Mouse (Mus musculus): ENCODE measurements at regions not wholly inside any gene's neighbourhood (a gene's known extent, or its start where the extent isn't known, plus 50 kb on each side); places are given as distances from the start of the nearest gene placed in this dataset.
"Not testable (repeated sequence)": the region's sequence is repeated elsewhere in the genome, so short reads cannot be mapped to it uniquely, and the experiment has no call there.

DNA sequence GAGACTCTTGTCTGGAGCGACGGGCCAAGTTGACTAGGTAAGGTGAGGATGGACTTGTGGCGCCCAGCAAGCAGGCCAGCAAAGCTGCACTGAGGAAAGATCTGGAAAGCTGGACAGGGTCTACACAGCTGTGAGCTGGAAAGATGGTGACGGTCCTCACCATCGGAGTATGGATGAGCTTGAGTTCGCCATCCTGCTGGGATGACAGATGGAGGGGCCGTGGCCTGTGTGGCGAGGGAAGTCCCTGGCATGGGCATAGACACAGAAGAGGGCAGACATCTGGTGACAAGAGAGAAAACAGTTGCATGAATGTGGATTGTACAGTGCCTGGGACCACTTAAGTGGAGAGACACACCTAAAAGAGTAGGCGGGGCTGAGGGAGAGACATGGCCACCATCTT lies 57.6 kb downstream of the Tmem270 start:
- no peak overlapping the region for H3K27ac ChIP-seq (ENCODE audit: insufficient read depth, low read length)
- H3K4me3 ChIP-seq (ENCODE audit: insufficient read depth, low read length) = no peak overlapping the region
- no peaks in the 10 kb centered on the region for H3K4me1 ChIP-seq (ENCODE audit: control insufficient read depth, insufficient read depth, low read length)
- TF ChIP-seq POLR2A (IDR thresholded peaks at IDR 0.05; ENCODE audit: extremely low read depth, insufficient read depth, low read length) (no peak), CTCF (IDR thresholded peaks at IDR 0.05; ENCODE audit: extremely low read depth, insufficient read depth, low read length) (no peak)

DNA sequence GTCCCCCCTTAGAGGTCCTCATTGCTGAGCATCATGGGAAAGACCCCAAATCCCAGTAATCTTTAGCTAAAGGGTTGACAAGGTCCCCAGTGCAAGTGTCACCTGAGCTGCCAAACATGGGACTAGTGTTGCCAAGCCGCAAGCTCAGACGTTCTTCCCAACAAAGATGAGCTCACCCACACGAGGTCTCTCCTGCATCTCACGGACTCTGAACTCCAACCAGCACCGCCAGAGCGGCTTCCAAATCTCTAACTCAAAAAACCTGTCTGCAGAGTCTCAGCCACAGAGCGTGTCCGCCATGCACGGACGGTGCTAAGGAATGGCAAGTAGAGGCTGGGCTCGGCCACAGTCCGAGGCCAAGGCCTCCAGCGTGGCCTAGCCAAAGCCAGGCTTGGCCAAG lies 58.0 kb downstream of the Tmem270 start:
- Histone ChIP-seq H3K4me1 (ENCODE audit: control insufficient read depth, insufficient read depth, low read length) (no peaks in the 10 kb centered on the region), H3K4me3 (ENCODE audit: insufficient read depth, low read length) (no peak overlapping the region), H3K27ac (ENCODE audit: insufficient read depth, low read length) (no peak overlapping the region)
- TF ChIP-seq CTCF (IDR thresholded peaks at IDR 0.05; ENCODE audit: extremely low read depth, insufficient read depth, low read length) (no peak), POLR2A (IDR thresholded peaks at IDR 0.05; ENCODE audit: extremely low read depth, insufficient read depth, low read length) (no peak)

DNA sequence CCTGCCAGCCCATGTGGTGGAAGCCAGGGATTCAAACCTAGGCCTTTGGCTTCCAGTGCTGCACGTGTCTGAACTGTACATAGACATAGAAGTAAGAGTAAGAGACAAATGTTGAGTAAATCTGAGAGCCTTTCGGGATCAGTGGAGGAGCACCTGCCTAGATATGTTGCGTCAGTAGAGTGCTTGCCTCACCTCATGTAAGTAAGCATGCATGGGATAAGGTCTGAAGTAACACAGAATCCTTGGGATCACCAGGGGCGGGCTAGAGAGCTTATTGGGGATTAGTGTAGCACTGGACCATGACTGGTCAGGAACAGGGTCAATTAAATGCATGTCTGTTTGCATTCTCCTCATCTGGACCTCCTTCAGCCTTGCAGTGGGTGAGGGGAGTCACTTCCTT lies 61.1 kb downstream of the Tmem270 start:
- H3K27ac ChIP-seq (ENCODE audit: insufficient read depth, low read length) = no peak overlapping the region

DNA sequence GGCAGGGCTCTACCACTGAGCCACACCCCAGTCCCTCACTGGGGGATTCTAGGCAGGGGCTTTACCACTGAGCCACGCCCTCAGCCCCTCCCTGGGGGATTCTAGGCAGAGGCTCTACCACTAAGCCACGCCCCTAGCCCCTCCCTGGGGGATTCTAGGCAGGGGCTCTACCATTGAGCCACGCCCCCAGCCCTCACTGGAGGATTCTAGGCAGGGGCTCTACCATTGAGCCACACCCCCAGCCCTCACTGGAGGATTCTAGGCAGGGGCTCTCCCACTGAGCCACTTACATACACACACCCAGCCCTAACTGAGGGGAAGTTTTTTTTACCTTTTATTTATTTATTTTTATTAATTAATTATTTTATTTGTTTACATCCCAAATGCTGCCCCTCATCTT lies 62.3 kb downstream of the Tmem270 start:
- H3K27ac ChIP-seq (ENCODE audit: insufficient read depth, low read length); H3K4me3 ChIP-seq (ENCODE audit: insufficient read depth, low read length); H3K4me1 ChIP-seq (ENCODE audit: control insufficient read depth, insufficient read depth, low read length): not testable (repeated sequence)

More for the DNA sequence above, 61.1 kb downstream of the Tmem270 start:
- TF ChIP-seq POLR2A (IDR thresholded peaks at IDR 0.05; ENCODE audit: extremely low read depth, insufficient read depth, low read length) (no peak), CTCF (IDR thresholded peaks at IDR 0.05; ENCODE audit: extremely low read depth, insufficient read depth, low read length) (no peak)
- H3K4me3 ChIP-seq (ENCODE audit: insufficient read depth, low read length) = no peak overlapping the region
- no peaks in the 10 kb centered on the region for H3K4me1 ChIP-seq (ENCODE audit: control insufficient read depth, insufficient read depth, low read length)

DNA sequence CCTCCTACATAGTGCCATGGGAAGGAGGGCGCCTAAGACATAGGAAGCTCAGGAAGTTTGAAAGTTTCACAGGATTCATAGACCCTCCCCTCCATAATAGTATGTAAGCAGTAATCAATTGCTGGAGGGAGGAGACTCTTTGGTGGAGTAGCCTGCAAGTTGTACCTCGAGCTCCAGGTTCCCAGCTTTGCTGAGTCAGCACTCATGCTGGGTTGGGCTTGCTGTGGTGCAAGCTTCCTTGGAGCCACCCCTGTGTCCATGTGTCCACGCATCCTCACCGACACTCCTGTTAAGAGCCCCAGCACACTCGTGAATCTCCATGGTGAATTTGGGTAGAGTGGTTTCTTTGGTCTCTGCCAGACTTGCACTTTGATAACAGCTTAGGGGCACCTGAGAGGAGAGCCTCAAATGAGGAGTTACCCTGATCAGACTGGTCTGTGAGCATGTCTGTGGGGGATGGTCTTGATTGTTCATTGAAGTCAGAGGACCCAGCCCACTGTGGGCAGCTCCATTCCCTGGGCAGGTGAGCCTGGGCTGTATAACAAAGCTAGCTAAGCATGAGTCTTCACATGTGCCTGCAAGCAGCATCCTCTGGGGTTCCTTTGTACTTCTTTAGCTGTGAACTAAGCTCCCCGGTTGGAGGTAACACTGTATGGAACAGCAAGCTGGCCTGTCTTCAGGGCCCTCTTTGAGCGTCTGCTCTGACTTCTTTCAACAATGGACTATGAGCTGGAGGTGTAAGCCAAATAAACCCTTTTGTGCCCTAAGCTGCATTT lies 65.1 kb downstream of the Tmem270 start:
- Histone ChIP-seq H3K4me3 (ENCODE audit: insufficient read depth, low read length) (no peak overlapping the region), H3K27ac (ENCODE audit: insufficient read depth, low read length) (no peak overlapping the region), H3K4me1 (ENCODE audit: control insufficient read depth, insufficient read depth, low read length) (no peaks in the 10 kb centered on the region)
- TF ChIP-seq POLR2A (IDR thresholded peaks at IDR 0.05; ENCODE audit: extremely low read depth, insufficient read depth, low read length) (no peak), CTCF (IDR thresholded peaks at IDR 0.05; ENCODE audit: extremely low read depth, insufficient read depth, low read length) (no peak)

DNA sequence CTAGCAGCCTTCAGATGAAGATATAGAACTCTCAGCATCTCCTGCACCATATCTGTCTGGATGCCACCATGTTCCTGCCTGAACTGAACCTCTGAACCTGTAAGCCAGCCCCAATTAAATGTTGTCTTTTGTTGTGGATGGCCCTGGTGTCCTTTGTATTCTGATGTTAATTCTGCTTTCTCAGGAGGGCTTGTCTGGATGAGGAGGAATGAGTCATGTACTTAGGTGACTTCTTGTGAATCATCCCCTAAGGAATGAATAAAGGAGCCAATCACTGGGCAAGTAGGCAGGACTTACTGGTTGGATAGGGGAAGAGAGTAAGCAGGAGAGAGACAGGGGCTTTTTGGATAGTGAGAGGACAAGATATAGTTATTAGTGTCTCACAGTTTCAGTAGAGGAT lies 70.0 kb downstream of the Tmem270 start:
- no peak overlapping the region for H3K4me3 ChIP-seq (ENCODE audit: insufficient read depth, low read length)
- no peak for TF ChIP-seq CTCF (IDR thresholded peaks at IDR 0.05; ENCODE audit: extremely low read depth, insufficient read depth, low read length)
- no peak for TF ChIP-seq POLR2A (IDR thresholded peaks at IDR 0.05; ENCODE audit: extremely low read depth, insufficient read depth, low read length)
- H3K27ac ChIP-seq (ENCODE audit: insufficient read depth, low read length) = no peak overlapping the region
- no peaks in the 10 kb centered on the region for H3K4me1 ChIP-seq (ENCODE audit: control insufficient read depth, insufficient read depth, low read length)

DNA sequence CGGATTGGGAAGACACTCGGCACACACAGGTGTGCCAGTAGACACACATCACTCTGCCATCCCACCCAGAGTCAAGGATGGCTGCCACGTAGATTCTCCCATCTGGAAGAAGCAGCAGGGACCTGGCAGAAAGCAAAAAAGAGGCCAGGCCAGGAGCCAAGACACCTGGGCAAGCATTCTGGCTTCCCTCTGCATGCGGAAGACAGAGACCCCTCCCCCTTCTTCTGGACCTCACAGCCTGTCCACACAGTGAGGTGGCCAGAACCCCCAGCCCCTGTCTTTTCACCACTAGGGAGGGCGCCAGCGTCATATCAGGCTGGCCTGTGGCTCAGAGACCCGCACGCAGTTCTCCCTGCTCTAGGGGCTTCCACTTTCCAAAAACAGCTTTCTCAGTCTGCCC lies 73.6 kb downstream of the Tmem270 start:
- Histone ChIP-seq H3K4me3 (ENCODE audit: insufficient read depth, low read length) (no peak overlapping the region), H3K4me1 (ENCODE audit: control insufficient read depth, insufficient read depth, low read length) (no peaks in the 10 kb centered on the region), H3K27ac (ENCODE audit: insufficient read depth, low read length) (no peak overlapping the region)

DNA sequence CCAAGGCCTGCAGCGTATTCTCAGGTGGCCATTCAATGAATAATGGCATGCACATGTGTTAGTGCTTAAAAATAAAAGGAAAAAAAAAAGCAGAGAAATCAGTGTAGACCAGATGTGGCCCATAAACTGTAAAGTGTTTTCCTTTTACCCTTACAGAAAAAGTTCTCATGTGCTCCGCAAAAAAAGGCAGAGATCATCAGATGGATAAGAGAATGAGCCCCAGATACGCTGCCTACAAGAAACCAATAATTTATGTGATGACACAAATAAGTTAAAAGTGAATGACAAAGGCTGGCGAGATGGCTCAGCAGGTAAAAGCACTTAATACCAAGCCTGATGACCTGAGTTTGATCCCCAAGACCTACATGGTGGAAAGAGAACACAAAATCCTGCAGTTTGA lies 70.5 kb upstream of the Eln start:
- Histone ChIP-seq H3K4me3 (ENCODE audit: insufficient read depth, low read length) (no peak overlapping the region), H3K4me1 (ENCODE audit: control insufficient read depth, insufficient read depth, low read length) (no peaks in the 10 kb centered on the region), H3K27ac (ENCODE audit: insufficient read depth, low read length) (no peak overlapping the region)
- TF ChIP-seq CTCF (IDR thresholded peaks at IDR 0.05; ENCODE audit: extremely low read depth, insufficient read depth, low read length) (no peak), POLR2A (IDR thresholded peaks at IDR 0.05; ENCODE audit: extremely low read depth, insufficient read depth, low read length) (no peak)

More for the DNA sequence above, 73.6 kb downstream of the Tmem270 start:
- TF ChIP-seq POLR2A (IDR thresholded peaks at IDR 0.05; ENCODE audit: extremely low read depth, insufficient read depth, low read length) = no peak
- TF ChIP-seq CTCF (IDR thresholded peaks at IDR 0.05; ENCODE audit: extremely low read depth, insufficient read depth, low read length) = no peak

DNA sequence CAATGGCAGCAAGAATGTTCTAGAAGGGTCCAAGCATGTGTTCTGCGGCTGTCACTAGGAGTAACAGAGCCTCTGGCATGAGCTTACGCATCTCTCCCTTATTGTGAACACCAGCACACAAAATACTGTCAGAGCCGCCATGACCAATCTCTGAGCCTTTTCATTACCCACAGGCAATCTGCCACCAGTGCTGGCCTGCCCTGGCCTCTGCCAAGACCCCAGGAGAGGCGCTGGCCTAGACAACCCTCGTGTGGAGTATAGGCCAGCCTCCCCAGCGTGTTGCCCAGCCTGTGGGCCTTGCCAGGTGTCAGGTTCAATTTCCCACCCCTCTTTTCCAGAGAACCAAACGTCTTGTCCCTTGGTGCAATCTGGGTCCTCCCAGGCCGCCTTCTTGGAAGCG lies 62.0 kb upstream of the Eln start:
- H3K4me1 ChIP-seq (ENCODE audit: control insufficient read depth, insufficient read depth, low read length) = no peaks in the 10 kb centered on the region
- H3K4me3 ChIP-seq (ENCODE audit: insufficient read depth, low read length) = no peak overlapping the region
- TF ChIP-seq CTCF (IDR thresholded peaks at IDR 0.05; ENCODE audit: extremely low read depth, insufficient read depth, low read length) (no peak), POLR2A (IDR thresholded peaks at IDR 0.05; ENCODE audit: extremely low read depth, insufficient read depth, low read length) (no peak)
- no peak overlapping the region for H3K27ac ChIP-seq (ENCODE audit: insufficient read depth, low read length)

DNA sequence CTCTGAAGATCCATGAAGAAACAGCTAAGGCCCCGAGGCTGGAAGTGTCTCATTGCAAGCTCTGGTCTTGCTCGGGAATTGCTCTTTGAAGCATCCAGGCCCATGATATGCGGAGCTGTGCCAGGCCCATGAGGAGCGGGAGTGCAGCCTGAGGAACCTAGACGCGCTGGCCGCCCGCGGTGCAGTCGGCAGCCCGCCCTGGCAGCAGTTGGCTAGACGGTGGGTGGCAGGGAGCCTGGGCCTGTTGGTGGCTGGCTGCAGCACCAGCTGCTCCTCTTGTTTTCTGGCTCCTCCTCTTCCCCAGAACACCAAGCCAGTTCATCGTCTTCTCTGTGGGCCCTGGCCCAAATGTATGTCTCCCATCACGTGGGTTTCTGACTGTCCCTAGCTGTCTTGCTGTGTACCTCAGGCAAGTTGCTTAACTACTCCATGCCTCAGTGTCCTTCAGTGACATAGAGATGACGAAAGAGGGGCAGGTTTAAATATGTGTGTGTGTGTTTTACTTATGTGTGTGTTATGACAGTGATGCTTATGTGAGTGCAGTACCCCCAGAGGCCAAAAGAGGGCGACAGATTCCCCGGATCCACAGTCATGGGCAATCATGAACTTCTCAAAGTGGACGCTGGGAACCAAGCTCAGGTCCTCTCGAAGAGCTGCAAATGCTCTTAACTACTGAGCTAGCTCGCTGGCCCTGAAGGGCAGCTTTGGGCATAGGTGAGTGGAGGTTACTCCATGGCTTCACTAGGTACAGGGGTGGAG lies 57.3 kb upstream of the Eln start:
- Histone ChIP-seq H3K4me3 (ENCODE audit: insufficient read depth, low read length) (no peak overlapping the region), H3K27ac (ENCODE audit: insufficient read depth, low read length) (no peak overlapping the region), H3K4me1 (ENCODE audit: control insufficient read depth, insufficient read depth, low read length) (no peaks in the 10 kb centered on the region)
- TF ChIP-seq CTCF (IDR thresholded peaks at IDR 0.05; ENCODE audit: extremely low read depth, insufficient read depth, low read length) = 0 out of 2 replicates have a peak, but pooled peaks have one; percentile 15
- no peak for TF ChIP-seq POLR2A (IDR thresholded peaks at IDR 0.05; ENCODE audit: extremely low read depth, insufficient read depth, low read length)
